Mouse (Mus musculus) thymus, postnatal 0 days (tissue): ENCODE measurements at regions not wholly inside any gene's neighbourhood (a gene's known extent, or its start where the extent isn't known, plus 50 kb on each side); places are given as distances from the start of the nearest gene placed in this dataset.

Source experiments
- DNase-seq: peaks from one replicate; pipeline ENCODE4 v3.0.0-alpha.2; 2015; ENCODE audit warnings: low spot score

GRCm38 (mm10) chr10:66857330-66857729 lies 238.6 kb upstream of the Jmjd1c start:
- no peak for DNase-seq

GRCm38 (mm10) chr10:66861421-66861820 lies 234.5 kb upstream of the Jmjd1c start:
- no peak for DNase-seq

- DNase-seq, result peak; percentile 66
These were observed 231.6 kb upstream of the Jmjd1c start for GRCm38 (mm10) chr10:66864161-66864862.

GRCm38 (mm10) chr10:66865010-66865582 lies 230.8 kb upstream of the Jmjd1c start:
- DNase-seq, result peak; percentile 12

GRCm38 (mm10) chr10:66871133-66871664 lies 224.7 kb upstream of the Jmjd1c start:
- DNase-seq, result no peak

GRCm38 (mm10) chr10:66871673-66872072 lies 224.3 kb upstream of the Jmjd1c start:
- DNase-seq, result no peak

- DNase-seq, result no peak
These were observed 222.5 kb upstream of the Jmjd1c start for GRCm38 (mm10) chr10:66873468-66873867.

- DNase-seq, result no peak
These were observed 216.9 kb upstream of the Jmjd1c start for GRCm38 (mm10) chr10:66879071-66879470.

- DNase-seq, result no peak
These were observed 213.1 kb upstream of the Jmjd1c start for GRCm38 (mm10) chr10:66882825-66883224.

- no peak for DNase-seq
These were observed 210.3 kb upstream of the Jmjd1c start for GRCm38 (mm10) chr10:66885575-66885974.

- DNase-seq, result no peak
These were observed 206.0 kb upstream of the Jmjd1c start for GRCm38 (mm10) chr10:66889786-66890555.

GRCm38 (mm10) chr10:66891811-66892210 lies 204.1 kb upstream of the Jmjd1c start:
- DNase-seq, result no peak

GRCm38 (mm10) chr10:66893836-66894235 lies 202.1 kb upstream of the Jmjd1c start:
- no peak for DNase-seq

GRCm38 (mm10) chr10:66896698-66897622 lies 199.0 kb upstream of the Jmjd1c start:
- no peak for DNase-seq

GRCm38 (mm10) chr10:66899724-66900123 lies 196.2 kb upstream of the Jmjd1c start:
- DNase-seq, result no peak

- DNase-seq, result no peak
These were observed 195.1 kb upstream of the Jmjd1c start for GRCm38 (mm10) chr10:66900781-66901180.

GRCm38 (mm10) chr10:66901873-66902272 lies 194.1 kb upstream of the Jmjd1c start:
- DNase-seq, result no peak

- DNase-seq, result no peak
These were observed 191.2 kb upstream of the Jmjd1c start for GRCm38 (mm10) chr10:66904552-66905367.

GRCm38 (mm10) chr10:66907842-66908241 lies 188.1 kb upstream of the Jmjd1c start:
- DNase-seq, result no peak

- peak; percentile 80 for DNase-seq
These were observed 186.6 kb upstream of the Jmjd1c start for GRCm38 (mm10) chr10:66909204-66909889.
